ENCODE assay signal across 10 mouse cellular contexts in genomic region chr16:4897146-4897730, GRCm38 (mm10). TPM values are rescaled to one million over a fixed set of nuclear protein-coding genes. Genes with fewer than 3 reads are reported as not detected.
A peak's percentile ranks its signal among the peaks of the same experiment; 100 is the strongest.
DNase-seq lines count a peak whose midpoint lies in the region; ATAC-seq and TF ChIP-seq lines count a peak whose summit lies in the region.
"Had no signal": no experiment of that assay in that cellular context is flagged by ENCODE, and none has a peak within 500 bp of the region (broad histone marks: within the 10 kb centered on the region; RNA-seq: fewer than 3 reads in every experiment).

No protein-coding gene starts in this region.

- no peaks in the 10 kb centered on the region for H3K9me3 ChIP-seq in lung, postnatal 0 days (ENCODE audit: low read length)
- no peaks in the 10 kb centered on the region for H3K9me3 ChIP-seq in intestine, embryonic 16.5 days (ENCODE audit: control insufficient read depth, low read length)
- H3K9me3 ChIP-seq: limb, embryonic 15.5 days had no signal

- no peaks in the 10 kb centered on the region for H3K27me3 ChIP-seq in lung, postnatal 0 days (replicated peaks; ENCODE audit: insufficient read depth, low read length)
- no peaks in the 10 kb centered on the region for H3K27me3 ChIP-seq in intestine, embryonic 16.5 days (replicated peaks; ENCODE audit: control insufficient read depth, insufficient read depth, low read length)
- H3K27me3 ChIP-seq: limb, embryonic 15.5 days had no signal

- no peak overlapping the region for H3K4me2 ChIP-seq in lung, postnatal 0 days (replicated peaks; ENCODE audit: low read depth, low read length)
- H3K4me2 ChIP-seq in intestine, embryonic 16.5 days (ENCODE audit: low read depth, low read length), result no peak overlapping the region
- H3K4me2 ChIP-seq: limb, embryonic 15.5 days had no signal

- H3K27ac ChIP-seq in lung, postnatal 0 days (ENCODE audit: low read length), result no peak overlapping the region; the same call in 1 of the 2 replicates
- peak overlapping the region; percentile 39; the same call in 1 of the 2 replicates for H3K27ac ChIP-seq in intestine, embryonic 16.5 days (ENCODE audit: low read length)
- H3K27ac ChIP-seq: limb, embryonic 15.5 days had no signal

- H3K36me3 ChIP-seq in lung, postnatal 0 days (ENCODE audit: insufficient read depth, low read length), result no peaks in the 10 kb centered on the region
- H3K36me3 ChIP-seq in intestine, embryonic 16.5 days (ENCODE audit: control insufficient read depth, insufficient read depth, low read length), result no peaks in the 10 kb centered on the region

- H3K9ac ChIP-seq in lung, postnatal 0 days (replicated peaks; ENCODE audit: low read depth), result no peak overlapping the region
- no peak overlapping the region for H3K9ac ChIP-seq in intestine, embryonic 16.5 days (ENCODE audit: low read depth, low read length)
- H3K9ac ChIP-seq: limb, embryonic 15.5 days had no signal

- intact Hi-C loops in heart, postnatal 14 days (cut with DNase I), result loop anchor here (2.0 kb wide), 1 partner anchor 16 kb away; no protein-coding TSS in a partner anchor

- DNase-seq in heart, adult 11 months, result peak; percentile 91
- no peak for DNase-seq in heart, postnatal 14 days
- DNase-seq in lung, postnatal 0 days (ENCODE audit: low spot score), result no peak
- DNase-seq in lung, postnatal 25 days (ENCODE audit: low spot score), result no peak
- DNase-seq in thymus, postnatal 14 days, result no peak
- no peak for DNase-seq in Muller cell, postnatal 12 days (ENCODE audit: inconsistent ontology term)
- DNase-seq: layer of hippocampus, adult 9-11 months had no signal

- H3K4me1 ChIP-seq in lung, postnatal 0 days (ENCODE audit: insufficient read depth, low read depth, low read length), result peaks cover 19% of the 10 kb centered on the region; the same call in 1 of the 2 replicates
- peaks cover 21% of the 10 kb centered on the region for H3K4me1 ChIP-seq in intestine, embryonic 16.5 days (ENCODE audit: control insufficient read depth, insufficient read depth, low read length)
- H3K4me1 ChIP-seq: limb, embryonic 15.5 days had no signal

- ATAC-seq in lung, postnatal 0 days, result peak; percentile 18; the same call in 1 of the 2 replicates
- ATAC-seq in intestine, embryonic 16.5 days, result peak; percentile 36; the same call in 1 of the 2 replicates
- ATAC-seq in neutrophil, adult 5-6 weeks (ENCODE audit: extremely low read depth, insufficient number of reproducible peaks, low FRiP score, poor library complexity, severe bottlenecking), result peak; percentile 24; the same call in 1 of the 2 replicates

- TF ChIP-seq CTCF in lung, postnatal 0 days (IDR thresholded peaks at IDR 0.05), result peak; percentile 55

- no peak overlapping the region for H3K4me3 ChIP-seq in lung, postnatal 0 days (ENCODE audit: low read depth, low read length)
- H3K4me3 ChIP-seq in intestine, embryonic 16.5 days (ENCODE audit: low read length), result no peak overlapping the region
- H3K4me3 ChIP-seq: limb, embryonic 15.5 days had no signal

- TF ChIP-seq EP300 in lung, postnatal 0 days (IDR thresholded peaks at IDR 0.05), result no peak

- 60% methylated on average over 7 of the region's 7 CpGs for WGBS in lung, postnatal 0 days
- WGBS in intestine, embryonic 16.5 days, result 65% methylated on average over 7 of the region's 7 CpGs

RNA-seq across cellular contexts. Expression of gene Mgrn1, which starts 11.2 kb away (rescaled TPM):
- 100 to 1,000 TPM; 151 to 161 TPM for total RNA-seq in heart, postnatal 14 days (2021)
- 75.6 and 76.7 TPM in 2 replicates for polyA plus RNA-seq in lung, postnatal 0 days (2015; fragmentation: Nextera tagmentation; extraction: Ambion mirVana)
- polyA plus RNA-seq in intestine, embryonic 16.5 days (2015; fragmentation: Nextera tagmentation; extraction: Ambion mirVana), result 82.7 and 84.6 TPM in 2 replicates
- 78.8 and 85.0 TPM in 2 replicates for total RNA-seq in neutrophil, adult 5-6 weeks (2017)

RNA-seq across cellular contexts. Expression of gene Ubald1, which starts 17.1 kb away (rescaled TPM):
- 10 to 100 TPM; 21.3 to 23.1 TPM for total RNA-seq in heart, postnatal 14 days (2021)
- polyA plus RNA-seq in lung, postnatal 0 days (2015; fragmentation: Nextera tagmentation; extraction: Ambion mirVana), result 33.7 and 39.5 TPM in 2 replicates
- 33.7 and 35.5 TPM in 2 replicates for polyA plus RNA-seq in intestine, embryonic 16.5 days (2015; fragmentation: Nextera tagmentation; extraction: Ambion mirVana)
- total RNA-seq in neutrophil, adult 5-6 weeks (2017), result 33.1 and 36.3 TPM in 2 replicates

RNA-seq across cellular contexts. Expression of gene Nudt16l1, which starts 41.3 kb away (rescaled TPM):
- 10 to 100 TPM; 31.4 to 32.3 TPM for total RNA-seq in heart, postnatal 14 days (2021)
- 87.6 and 92.0 TPM in 2 replicates for polyA plus RNA-seq in lung, postnatal 0 days (2015; fragmentation: Nextera tagmentation; extraction: Ambion mirVana)
- 144 TPM in 2 replicates for polyA plus RNA-seq in intestine, embryonic 16.5 days (2015; fragmentation: Nextera tagmentation; extraction: Ambion mirVana)
- 9.9 and 17.4 TPM in 2 replicates for total RNA-seq in neutrophil, adult 5-6 weeks (2017)
